Mouse (Mus musculus) left cerebral cortex, adult 8-10 months (tissue): ENCODE measurements at regions not wholly inside any gene's neighbourhood (a gene's known extent, or its start where the extent isn't known, plus 50 kb on each side); places are given as distances from the start of the nearest gene placed in this dataset.
A peak's percentile ranks its signal among the peaks of the same experiment; 100 is the strongest.

Source experiments
- DNase-seq, 2 experiments: peaks; one replicate each; pipeline ENCODE4 v3.0.0; 2022; ENCODE audit warnings: low spot score in 2 of 2

DNA sequence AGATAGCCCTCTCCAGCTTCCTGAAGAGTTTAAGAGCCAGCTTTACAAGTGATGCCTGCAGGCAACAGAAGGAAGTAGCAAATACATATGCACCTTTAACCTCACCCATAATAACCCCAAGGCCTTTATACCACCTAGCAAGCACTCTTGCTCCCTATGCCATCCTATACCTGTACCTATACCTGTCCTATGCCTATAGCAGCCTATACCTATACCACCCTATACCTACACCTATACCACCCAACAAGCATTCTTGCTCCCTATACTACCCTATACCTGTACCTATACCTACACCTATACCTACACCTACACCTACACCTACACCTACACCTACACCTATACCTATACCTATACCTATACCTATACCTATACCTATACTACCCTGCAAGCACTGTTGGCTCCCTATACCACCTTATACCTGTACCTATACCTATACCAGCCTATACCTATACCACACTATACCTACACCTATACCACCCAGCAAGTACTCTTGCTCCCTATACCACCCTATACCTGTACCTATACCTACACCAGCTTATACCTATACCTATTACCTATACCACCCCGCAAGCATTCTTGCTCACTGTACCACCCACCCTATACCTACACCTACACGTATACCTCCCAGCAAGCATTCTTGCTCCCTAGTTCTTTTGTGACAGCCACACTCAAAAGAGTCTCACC, 120.9 kb downstream of the Mycn start:
- DNase-seq = no peak

DNA sequence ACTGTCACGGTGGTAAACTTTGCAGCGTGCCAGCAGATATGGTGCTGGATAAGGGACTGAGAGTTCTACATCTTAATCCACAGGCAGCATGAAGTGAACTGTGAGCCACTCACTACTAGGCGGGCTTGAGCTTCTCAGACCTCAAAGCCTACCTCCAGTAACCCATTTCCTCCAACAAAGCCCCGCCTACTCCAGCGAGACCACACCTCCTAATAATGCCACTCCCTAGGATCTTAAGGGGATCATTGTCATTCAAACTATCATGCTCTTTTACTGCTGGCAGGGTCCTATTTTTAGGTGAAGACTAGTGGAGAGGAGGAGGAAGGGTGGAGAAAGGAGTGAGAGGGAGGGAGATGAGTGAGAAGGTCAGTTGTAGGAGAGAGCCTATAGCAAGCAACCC, 122.0 kb downstream of the Mycn start:
- no peak for DNase-seq

DNA sequence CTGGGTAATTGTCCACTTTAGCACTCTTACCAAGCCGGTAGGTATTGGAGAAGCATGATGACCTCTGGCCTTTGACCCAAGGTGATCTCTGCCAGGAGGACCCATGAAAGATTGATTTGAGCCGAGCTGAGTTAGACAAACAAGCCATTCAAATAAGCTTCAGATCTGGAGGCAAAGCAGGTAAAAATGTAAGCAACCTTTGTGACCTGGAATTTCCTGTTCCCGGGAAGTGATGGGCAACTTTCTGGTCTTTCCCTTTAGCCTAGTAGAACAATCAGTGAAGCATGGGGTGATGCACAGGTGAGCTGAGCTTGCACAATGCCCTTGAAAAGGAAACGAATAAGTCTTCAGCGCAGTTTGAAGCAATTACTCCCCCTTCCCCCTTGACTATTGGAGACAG, 127.0 kb downstream of the Mycn start:
- no peak for DNase-seq

DNA sequence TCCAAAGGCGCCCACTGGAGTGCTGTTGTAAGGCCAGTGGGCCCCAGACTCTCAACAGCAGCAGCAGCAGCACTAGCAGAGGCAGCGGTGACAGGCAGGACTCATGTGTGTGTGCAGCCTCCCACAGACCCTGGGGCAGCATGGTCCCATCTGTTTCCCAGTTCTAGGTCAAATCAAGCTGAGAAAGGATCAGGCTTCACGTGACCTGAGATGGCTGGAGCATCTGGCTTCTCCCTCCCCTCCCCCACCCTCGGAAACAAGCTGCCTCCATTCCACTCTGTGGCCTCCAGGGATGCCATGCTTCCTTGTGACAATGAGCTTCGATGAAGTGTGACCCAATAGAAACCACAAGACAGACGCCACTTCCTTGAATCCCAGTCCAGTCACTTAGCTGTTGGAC, 128.8 kb downstream of the Mycn start:
- DNase-seq = no peak

DNA sequence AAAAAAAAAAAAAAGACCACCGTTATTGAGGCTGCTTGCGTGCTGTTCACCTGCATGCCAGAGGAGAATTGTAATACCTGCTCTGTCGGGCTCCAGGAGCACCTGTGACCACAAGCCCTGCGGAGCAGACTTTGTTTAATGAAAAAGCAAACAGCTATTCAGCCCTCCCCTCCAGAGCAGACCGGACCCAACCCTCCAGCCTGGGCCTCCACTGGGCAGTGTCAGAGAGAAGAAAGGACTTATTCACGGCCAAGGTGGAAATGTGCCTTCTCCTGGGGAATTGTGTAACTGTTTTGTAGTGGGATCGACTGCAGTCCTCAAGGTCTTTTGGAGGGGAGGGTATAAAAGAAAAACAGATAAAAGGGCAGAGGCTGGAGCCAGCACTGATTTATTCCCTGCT, 130.8 kb downstream of the Mycn start:
- DNase-seq = no peak

DNA sequence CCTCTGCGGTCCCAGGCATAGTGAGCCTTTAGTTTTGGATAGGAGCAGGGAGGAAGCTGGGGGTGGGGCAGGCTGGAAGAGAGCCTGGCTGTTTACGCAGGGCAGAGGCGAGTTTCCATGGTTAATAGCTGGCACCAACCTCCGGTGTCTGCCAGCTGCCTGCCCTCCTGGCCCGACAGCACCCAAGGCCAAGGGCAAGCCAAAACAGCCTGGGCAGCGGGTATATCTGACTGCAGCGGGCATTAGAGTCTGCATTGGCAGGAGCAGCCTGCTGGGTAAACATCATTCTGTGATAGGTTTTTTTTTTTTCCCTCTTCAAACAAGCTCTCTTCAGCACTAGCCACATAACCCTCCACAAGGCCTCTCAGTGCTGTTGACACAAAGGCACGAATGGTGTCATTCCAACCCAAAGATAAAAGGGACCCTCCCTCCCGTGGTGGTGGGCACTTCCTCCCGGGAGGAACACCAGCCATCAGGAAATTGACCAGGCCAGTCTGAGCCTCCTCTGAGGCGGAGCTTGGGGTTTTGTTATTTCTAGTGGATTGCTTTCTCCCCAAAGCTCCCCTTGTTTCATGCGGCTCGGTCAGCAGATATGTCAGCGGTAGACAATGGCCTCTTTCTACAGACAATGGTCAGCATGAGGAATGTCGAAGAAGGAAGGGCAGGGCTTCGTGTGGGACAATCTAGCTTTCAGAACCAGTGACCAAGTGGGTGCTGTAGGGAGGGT, 131.4 kb downstream of the Mycn start:
- DNase-seq = peak in 1 of 2 experiments; percentile 63

DNA sequence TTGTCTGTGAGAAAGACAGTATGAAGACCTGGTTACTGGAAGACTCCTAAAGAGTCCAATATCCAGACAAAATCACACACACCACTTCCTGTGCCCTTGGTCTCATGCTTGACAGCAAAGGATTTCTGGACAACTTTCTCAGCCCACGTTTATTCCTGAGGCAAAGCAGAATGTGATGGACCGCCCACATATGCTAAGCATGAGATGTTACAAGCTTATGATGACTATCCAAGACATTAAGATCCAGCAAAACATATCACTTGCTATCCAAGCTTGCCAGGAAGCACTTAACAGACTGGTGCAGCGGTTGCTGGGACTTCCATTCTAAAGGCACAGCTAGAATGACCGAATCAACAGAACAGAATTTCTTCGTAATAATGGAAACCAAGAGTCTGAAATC, 133.6 kb downstream of the Mycn start:
- DNase-seq = peak in 1 of 2 experiments; percentile 34

DNA sequence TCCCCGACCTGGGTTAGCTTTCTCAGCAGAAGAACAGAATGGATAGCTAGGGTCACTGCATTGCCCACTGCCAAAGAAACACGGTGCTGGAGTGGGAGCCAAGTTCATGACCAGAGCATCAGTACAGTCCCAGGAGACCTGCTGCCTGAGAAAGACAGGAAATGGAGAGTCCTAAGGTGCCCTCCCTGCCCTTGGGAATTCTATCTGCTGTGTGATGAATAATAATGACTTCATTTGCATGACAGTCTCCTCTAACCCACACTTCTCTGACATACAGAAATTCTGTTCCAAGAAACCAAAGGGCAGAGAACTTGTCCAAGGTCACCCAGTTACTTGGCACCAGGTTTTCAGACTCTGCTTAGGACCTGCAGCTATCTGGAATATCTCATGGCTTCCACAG, 138.1 kb downstream of the Mycn start:
- DNase-seq = no peak

DNA sequence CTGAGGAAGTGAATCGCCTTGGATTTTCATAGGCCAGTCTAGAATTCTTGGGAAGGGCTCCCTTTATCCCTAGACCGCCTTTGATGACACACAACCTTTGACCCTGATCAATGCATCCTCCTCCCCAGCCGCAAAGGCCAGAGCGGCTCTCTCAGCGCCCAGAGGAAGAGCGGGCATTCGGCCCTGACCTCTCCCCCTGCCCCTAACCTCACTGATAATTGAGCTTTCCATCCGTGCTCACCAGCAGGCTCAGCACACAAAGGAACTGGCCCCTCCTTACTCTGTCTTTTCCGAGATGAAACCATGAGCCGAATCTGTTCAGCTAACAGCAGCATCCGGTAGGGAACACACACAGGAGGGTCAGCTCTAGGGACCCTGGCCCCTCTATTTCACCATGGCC, 139.3 kb downstream of the Mycn start:
- no peak for DNase-seq

DNA sequence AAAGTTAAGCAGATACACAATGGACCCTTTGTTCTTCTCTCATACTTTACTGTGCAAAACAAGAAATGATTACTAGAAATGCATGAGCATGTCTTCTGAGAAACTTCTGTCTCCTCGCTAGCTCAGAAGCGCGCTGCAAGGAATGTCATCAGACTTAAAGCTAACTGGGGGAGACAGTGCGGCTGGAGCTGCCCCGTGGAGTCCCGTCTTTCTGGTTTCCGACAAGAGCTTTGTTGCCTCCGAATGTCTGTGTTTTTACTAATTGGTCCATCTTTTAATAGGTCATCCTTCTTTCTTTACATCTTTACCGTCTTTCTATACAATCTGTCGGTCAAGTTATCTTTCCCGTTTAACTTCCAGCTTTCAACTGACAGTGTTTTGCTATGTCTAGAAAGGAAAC, 140.0 kb downstream of the Mycn start:
- DNase-seq = no peak

DNA sequence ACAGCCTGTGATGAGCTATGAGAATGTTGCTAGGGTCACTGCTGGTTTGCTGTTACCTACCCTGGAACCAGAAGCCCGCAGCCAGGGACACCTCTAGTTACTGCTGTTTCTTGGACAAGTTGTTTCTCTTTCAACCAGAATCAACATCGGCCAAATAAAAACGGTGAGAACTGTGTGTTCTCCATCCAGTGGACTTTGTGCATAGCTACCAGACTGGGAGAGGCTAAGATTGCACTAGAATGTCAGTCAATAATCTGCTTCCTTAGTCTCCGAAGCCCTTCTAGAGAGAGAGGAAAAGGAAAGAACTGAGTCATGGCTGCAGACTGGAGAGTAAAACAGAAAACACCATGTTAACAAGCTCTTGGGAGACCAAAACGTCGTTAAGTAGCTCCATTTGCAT, 141.6 kb downstream of the Mycn start:
- DNase-seq = no peak

DNA sequence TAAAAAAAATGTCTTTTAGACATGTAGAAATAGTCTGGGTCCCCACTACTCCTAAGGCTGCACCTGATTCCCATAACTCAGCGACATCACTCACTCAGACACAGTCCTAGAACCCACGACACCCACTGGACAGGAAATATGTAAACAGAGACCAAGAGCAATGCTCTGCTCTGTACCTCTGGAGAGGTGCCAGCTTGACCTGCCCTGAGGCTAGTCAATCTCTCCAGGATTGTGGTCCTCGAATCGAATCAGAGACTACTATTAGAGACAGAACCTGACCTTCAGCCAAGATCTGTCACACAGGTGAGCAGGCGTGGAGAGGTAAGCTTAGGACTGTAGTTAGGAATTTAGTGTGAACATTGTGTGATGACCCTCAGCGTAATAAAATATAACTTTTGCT, 152.7 kb downstream of the Mycn start:
- DNase-seq = no peak

DNA sequence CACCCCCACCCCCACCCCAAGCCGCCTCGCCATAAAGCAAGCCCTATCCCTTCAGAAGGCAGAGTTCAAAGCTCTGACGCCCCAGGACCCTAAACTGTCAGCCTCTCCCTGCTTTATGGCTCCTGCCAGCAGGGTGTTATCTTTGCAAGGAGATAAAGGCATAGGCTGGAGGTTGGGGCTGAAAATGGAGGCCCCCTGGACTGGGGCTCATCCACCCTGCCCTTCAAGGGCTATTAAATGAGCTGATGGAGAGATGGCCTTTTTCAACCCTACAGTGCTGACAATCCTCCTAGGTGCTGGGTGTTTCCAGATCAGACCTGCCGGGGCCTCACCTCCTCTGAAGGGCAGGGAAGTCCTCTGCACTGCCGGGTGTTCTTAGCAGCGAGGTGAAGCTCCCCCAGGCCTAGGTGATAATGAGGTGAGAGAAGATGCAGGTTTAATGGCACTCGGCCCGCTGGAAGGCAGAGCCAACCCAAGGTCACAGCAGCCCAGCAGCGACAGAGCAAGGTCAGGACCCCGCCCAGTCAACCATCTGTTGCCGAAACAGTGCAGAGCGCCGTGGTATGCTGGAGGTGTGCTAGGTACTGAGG, 153.4 kb downstream of the Mycn start:
- DNase-seq = no peak

DNA sequence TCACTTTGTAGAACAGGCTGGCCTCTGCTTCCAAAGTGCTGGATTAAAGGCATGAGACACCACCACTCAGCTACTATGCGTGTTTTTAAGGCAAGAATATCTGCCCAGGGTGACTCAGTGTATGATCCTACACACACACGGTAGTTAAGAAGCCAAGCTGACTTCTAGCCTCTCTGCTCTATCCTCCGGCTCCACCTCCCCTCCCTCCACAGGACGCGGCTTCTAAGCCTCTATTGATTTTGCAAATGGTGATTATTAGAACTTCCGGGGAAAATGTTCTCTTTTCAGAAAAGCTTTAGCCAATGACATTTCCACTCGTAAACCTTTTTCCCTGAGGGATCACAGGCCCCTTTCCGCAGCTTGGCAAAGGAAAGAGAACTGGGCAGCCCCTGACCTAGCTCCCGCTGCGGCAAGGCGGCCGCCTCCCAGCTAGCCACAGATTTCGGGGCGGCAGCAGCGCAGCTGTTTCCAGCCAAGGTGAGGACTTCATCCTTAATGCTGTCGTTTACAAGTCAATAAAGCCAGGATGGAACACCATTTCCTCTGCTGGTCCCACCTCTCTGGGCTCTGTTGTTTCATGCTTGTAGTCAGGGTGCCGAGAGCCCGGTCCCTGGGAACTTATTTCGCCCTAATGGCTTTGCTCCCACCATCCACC, 154.0 kb downstream of the Mycn start:
- DNase-seq = no peak

DNA sequence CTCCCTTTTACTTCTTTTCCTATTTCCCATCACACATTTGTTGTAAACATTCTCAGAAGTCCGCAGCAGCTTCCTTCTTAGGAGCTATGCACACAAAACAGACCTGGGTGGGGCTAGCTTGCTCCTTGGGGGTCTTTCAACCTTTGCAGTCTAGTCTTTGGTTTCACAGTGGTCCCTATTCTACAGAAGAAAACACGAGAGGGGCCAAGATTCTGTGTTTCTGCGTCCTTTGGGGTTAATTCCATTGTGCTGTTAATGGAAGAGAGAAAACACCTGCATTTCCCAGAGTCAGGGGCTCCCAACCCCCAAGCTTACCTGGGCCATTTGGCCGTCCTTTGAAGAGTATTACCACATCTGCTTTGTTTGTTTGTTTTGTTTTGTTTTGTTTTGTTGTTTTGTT, 154.6 kb downstream of the Mycn start:
- no peak for DNase-seq

DNA sequence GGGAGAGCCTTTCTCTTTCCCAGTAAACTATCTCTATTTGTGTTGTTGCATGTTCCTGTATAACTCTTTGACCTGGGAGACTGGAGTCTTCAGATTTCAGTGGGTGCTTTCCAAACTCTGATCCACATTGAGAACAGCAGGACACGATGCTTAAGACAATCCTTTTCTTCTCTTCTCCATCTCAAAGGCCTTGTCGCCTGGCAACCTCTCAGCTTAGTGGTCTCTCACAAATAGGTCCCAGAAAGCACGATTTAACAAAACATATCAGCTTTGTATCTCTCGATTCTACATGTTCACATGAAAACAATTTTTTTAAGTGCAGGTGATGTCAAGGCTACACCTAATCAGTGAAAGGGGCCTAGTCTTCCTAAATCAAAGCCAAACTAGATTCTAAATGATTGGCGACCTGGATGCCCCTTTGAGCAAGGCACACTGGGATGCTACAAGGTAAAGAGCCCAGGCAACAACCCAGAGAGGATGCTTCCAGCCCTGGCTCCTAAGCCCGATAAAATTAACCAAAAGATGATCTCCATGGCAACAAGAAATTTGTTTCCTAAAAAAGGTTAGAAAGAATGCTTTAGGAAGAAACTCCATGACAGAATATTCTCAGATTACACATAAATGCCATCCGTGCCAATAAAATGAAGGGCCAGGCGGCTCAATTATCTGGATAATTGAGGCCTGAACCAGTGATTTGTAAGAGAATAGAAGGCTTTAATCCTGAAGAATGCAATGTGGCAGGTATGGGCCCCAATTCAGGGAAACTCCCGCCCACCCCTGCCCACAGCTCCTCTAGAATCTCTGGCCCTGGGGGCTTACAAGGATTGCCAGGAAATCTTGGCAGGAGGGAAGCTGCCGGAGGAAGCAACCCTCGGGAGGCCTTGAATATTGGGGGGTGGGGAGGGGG, 157.8 kb downstream of the Mycn start:
- no peak for DNase-seq

DNA sequence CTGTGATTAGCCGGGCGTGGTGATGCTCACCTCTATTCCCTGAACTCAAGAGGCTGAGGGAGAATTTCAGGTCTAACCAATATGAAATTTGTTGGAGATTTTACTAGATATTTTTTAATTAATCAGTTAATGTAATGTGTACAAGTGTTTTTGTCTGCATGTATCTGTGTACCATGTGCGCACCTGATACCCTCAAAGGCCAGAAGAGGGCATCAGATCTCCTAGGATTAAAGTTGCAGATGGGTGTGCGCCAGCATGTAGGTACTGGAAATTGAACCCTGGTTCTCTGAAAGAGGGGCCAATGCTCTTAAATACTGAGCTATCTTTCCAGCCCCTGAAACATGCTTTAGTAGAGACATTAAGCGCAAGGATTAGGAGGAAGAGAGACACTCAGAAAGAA, 160.2 kb downstream of the Mycn start:
- DNase-seq = no peak

DNA sequence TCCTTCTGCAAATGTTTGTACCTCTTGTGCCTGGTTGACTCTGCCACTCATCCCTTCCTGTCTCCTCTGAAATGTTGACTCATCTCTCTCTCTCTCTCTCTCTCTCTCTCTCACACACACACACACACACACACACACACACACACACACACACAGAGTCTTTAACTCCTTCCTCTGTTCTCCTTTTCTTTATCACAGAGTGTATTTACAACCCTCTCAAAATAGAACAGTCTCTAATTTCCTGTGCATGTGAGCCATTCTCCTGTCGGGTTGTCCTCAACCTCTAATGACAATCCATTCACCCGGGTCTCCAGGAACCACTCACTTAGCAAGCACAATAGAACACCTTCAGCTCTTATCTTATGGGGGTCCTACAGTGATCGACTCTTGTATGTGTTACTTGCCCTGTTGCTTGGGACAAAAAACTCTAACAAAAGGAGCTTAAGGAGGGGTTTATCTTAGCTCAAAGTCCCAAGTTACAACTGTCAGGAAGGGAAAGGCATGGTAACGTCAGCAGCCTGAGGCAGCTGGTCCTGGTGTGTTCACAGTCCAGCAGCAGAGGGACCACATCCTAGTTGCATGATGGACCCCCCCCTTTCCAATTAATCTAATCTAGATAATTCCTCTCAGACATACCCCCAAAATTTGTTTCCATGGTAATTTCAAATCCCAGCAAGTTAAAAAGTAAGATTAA, 163.0 kb downstream of the Mycn start:
- no peak for DNase-seq

DNA sequence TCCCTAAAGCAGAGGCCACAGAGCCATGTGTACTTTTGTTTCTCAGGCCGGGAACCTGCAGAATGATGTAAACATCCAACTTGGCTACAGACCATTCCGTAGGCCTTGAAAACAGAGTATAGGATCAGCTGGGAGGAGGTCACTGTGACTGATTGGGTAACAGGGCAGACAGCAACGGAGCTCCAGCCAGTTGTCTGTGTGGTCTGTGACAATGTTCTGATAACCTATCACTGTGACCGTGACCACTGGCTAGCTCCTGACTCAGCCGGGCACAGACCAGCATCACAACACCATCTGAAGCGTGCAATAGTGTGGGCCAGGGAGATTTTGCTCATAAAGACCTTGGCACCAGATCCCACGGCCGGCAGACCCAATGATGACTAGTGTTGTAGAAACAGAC, 164.3 kb downstream of the Mycn start:
- no peak for DNase-seq

DNA sequence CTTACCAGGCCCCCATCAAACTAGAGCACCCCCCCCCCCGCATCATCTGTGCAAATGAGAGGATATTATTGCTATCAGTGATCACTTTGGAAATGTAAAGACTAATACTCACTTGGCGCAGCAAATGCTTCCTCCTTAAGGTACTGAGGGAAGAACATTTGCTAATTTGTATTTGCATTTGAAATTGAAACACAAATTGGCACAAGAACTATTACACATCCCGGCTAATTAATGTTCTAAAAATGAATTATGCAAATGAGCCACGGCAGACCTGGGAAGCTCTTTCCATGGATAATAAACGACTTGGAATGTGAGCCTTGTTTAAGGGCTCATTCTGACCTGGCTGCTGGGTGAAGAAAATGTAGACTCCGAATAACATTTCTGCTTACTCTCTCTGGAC, 164.9 kb downstream of the Mycn start:
- no peak for DNase-seq

DNA sequence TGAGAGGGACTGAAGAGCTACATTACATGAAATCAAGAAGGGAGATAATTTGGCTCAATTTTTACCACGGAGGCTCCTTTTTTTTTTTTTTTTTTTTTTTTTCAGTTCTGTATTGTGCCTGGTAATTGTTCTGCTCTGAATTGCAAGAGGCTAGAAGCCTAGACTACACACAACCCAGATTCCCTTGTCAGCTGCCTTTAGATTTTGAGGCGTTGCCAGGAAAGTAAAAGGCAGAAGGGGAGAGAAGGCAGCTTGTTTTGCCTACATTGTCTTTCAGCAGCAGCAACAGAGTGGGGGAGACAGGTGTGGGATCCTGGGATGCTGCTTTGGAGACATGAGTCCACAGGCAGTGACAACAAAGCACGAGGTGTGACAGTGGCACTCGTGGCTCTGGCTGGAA, 170.7 kb downstream of the Mycn start:
- no peak for DNase-seq
